Mouse (Mus musculus) lung, embryonic 16.5 days (tissue): Measurements from ENCODE around the gene Polr2a. TPM values are rescaled to one million over a fixed set of nuclear protein-coding genes. Genes with fewer than 3 reads are reported as not detected.

ENCODE experiments used
- ATAC-seq: fragments of 200-750 bp; cut with Nextera tagmentation; 2 replicates; pipeline ENCODE4 v1.8.0; 2017; ENCODE audit warnings: low read depth, mild to moderate bottlenecking, moderate library complexity
- H3K27ac ChIP-seq: fragments of 300-500 bp; sonication (generic); 2 replicates; pipeline ENCODE4 v1.5.1; 2014; ENCODE audit warnings: mild to moderate bottlenecking, control low read depth, low read length
- H3K27me3 ChIP-seq: fragments of 300-500 bp; sonication (generic); 2 replicates; pipeline ENCODE4 v1.6.1; 2014; ENCODE audit warnings: low read depth, low read length, mixed read lengths; ENCODE audit not compliant: control insufficient read depth, insufficient read depth
- H3K36me3 ChIP-seq: fragments of 300-500 bp; sonication (generic); 2 replicates; pipeline ENCODE4 v1.6.1; 2014; ENCODE audit warnings: low read length; ENCODE audit not compliant: control insufficient read depth, insufficient read depth
- H3K4me1 ChIP-seq: fragments of 300-500 bp; sonication (generic); replicated peaks from 2 replicates; pipeline ENCODE4 v1.6.1; 2014; ENCODE audit warnings: low read length, mixed read lengths; ENCODE audit not compliant: control insufficient read depth, insufficient read depth
- H3K4me2 ChIP-seq: fragments of 300-500 bp; sonication (generic); 2 replicates; pipeline ENCODE4 v1.6.1; 2014; ENCODE audit warnings: low read depth, low read length, control low read depth
- H3K4me3 ChIP-seq: fragments of 300-500 bp; sonication (generic); 2 replicates; pipeline ENCODE4 v1.5.1; 2014; ENCODE audit warnings: mild to moderate bottlenecking, low read length, control low read depth
- H3K9ac ChIP-seq: fragments of 300-500 bp; sonication (generic); 2 replicates; pipeline ENCODE4 v1.6.1; 2014; ENCODE audit warnings: low read length, control low read depth
- H3K9me3 ChIP-seq: fragments of 300-500 bp; sonication (generic); 2 replicates; pipeline ENCODE4 v1.6.1; 2016; ENCODE audit warnings: low read length; ENCODE audit not compliant: control insufficient read depth
- WGBS: fragments of 180-500 bp; shearing (Covaris S2); extraction: QIAGEN DNeasy Blood & Tissue Kit; methylation state at CpG from one replicate; pipeline ENCODE4 v1.1.7; 2014; 5-methylcytosine and 5-hydroxymethylcytosine counted together
- polyA plus RNA-seq: library from polyadenylated mRNA; unstranded; fragments of >200 nt; fragmentation: Nextera tagmentation; extraction: Ambion mirVana; gene quantifications from 2 replicates; pipeline ENCODE4 v1.2.1, GENCODE M21; 2015

The Polr2a gene
- polyA plus RNA-seq, 1 experiment from 2014 or later: 25.3 TPM

GRCm38 (mm10) chr11:69684128-69684745 lies 74.2 kb downstream of the Polr2a start:
- 80% methylated on average over 12 of the region's 12 CpGs for WGBS
- Histone ChIP-seq H3K27ac (peak overlapping the region; percentile 95; the same call in 1 of the 2 replicates), H3K9ac (no peak overlapping the region), H3K27me3 (no peaks in the 10 kb centered on the region), H3K36me3 (0 out of 2 replicates have a peak, but pooled peaks cover 2% of the 10 kb centered on the region), H3K4me3 (no peak overlapping the region), H3K4me1 (peaks cover 48% of the 10 kb centered on the region), H3K9me3 (no peaks in the 10 kb centered on the region), H3K4me2 (no peak overlapping the region)
- ATAC-seq: no peak

Other genes starting within 250 kb of the Polr2a start
- gene Dnah2, start 209.5 kb downstream of the Polr2a start, polyA plus RNA-seq: 1.9 TPM in 2 replicates
- 5.6 and 5.7 TPM in 2 replicates for gene Efnb3, start 198.4 kb downstream of the Polr2a start, polyA plus RNA-seq
- 26.2 and 29.2 TPM in 2 replicates for gene Wrap53, start 178.4 kb downstream of the Polr2a start, polyA plus RNA-seq
- 141 and 154 TPM in 2 replicates for gene Trp53, start 178.3 kb downstream of the Polr2a start, polyA plus RNA-seq
- gene Atp1b2, start 152.7 kb downstream of the Polr2a start, polyA plus RNA-seq: 10.5 and 12.7 TPM in 2 replicates
- 0.15 TPM in 1 of 2 replicates, not detected in the other for gene Shbg, start 140.7 kb downstream of the Polr2a start, polyA plus RNA-seq
- 15.2 and 19.2 TPM in 2 replicates for gene Sat2, start 136.6 kb downstream of the Polr2a start, polyA plus RNA-seq
- gene Fxr2, start 125.6 kb downstream of the Polr2a start, polyA plus RNA-seq: 22.2 and 22.6 TPM in 2 replicates
- gene Sox15, start 103.3 kb downstream of the Polr2a start, polyA plus RNA-seq: 0.54 TPM in 1 of 2 replicates, not detected in the other
- gene Mpdu1, start 96.0 kb downstream of the Polr2a start, polyA plus RNA-seq: 65.5 and 71.0 TPM in 2 replicates
- gene Cd68, start 92.5 kb downstream of the Polr2a start, polyA plus RNA-seq: 19.2 and 19.4 TPM in 2 replicates
- 539 and 624 TPM in 2 replicates for gene Eif4a1, start 86.2 kb downstream of the Polr2a start, polyA plus RNA-seq
- 69.3 and 70.6 TPM in 2 replicates for gene Senp3, start 76.6 kb downstream of the Polr2a start, polyA plus RNA-seq
- 0.89 and 1.2 TPM in 2 replicates for gene Tnfsf13, start 72.9 kb downstream of the Polr2a start, polyA plus RNA-seq
- 10.6 and 12.8 TPM in 2 replicates for gene Tnfsf12, start 62.8 kb downstream of the Polr2a start, polyA plus RNA-seq
- 5.0 and 5.4 TPM in 2 replicates for gene Tnfsfm13, start 62.5 kb downstream of the Polr2a start, polyA plus RNA-seq
- gene Slc35g3, start 3.3 kb upstream of the Polr2a start, polyA plus RNA-seq: 0.36 and 0.64 TPM in 2 replicates
- gene Zbtb4, start 7.3 kb upstream of the Polr2a start, polyA plus RNA-seq: 3.5 and 4.9 TPM in 2 replicates
- 18.6 and 20.7 TPM in 2 replicates for gene Chrnb1, start 37.3 kb upstream of the Polr2a start, polyA plus RNA-seq
- 1.0 and 1.7 TPM in 2 replicates for gene Fgf11, start 43.2 kb upstream of the Polr2a start, polyA plus RNA-seq
- 6.5 and 8.6 TPM in 2 replicates for gene Tmem102, start 47.0 kb upstream of the Polr2a start, polyA plus RNA-seq
- gene Gm39566, start 56.7 kb upstream of the Polr2a start, polyA plus RNA-seq: not detected in 2 replicates
- not detected in 2 replicates for gene Spem2, start 59.8 kb upstream of the Polr2a start, polyA plus RNA-seq
- not detected in 2 replicates for gene Spem1, start 63.5 kb upstream of the Polr2a start, polyA plus RNA-seq
- 4.4 and 5.0 TPM in 2 replicates for gene Nlgn2, start 79.1 kb upstream of the Polr2a start, polyA plus RNA-seq
- 443 and 452 TPM in 2 replicates for gene Tmem256, start 79.9 kb upstream of the Polr2a start, polyA plus RNA-seq
- 115 and 137 TPM in 2 replicates for gene Plscr3, start 87.7 kb upstream of the Polr2a start, polyA plus RNA-seq
- gene Tnk1, start 100.1 kb upstream of the Polr2a start, polyA plus RNA-seq: 10.8 and 11.8 TPM in 2 replicates
- gene Tmem95, start 119.4 kb upstream of the Polr2a start, polyA plus RNA-seq: not detected in 2 replicates
- gene Kctd11, start 122.8 kb upstream of the Polr2a start, polyA plus RNA-seq: 10.9 and 11.4 TPM in 2 replicates
- 2.1 and 3.8 TPM in 2 replicates for gene Acap1, start 136.9 kb upstream of the Polr2a start, polyA plus RNA-seq
- 7.9 and 8.6 TPM in 2 replicates for gene 2810408A11Rik, start 142.3 kb upstream of the Polr2a start, polyA plus RNA-seq
- 5.7 and 6.4 TPM in 2 replicates for gene Neurl4, start 142.4 kb upstream of the Polr2a start, polyA plus RNA-seq
- gene Gps2, start 155.3 kb upstream of the Polr2a start, polyA plus RNA-seq: 85.1 and 87.8 TPM in 2 replicates
- 1,390 and 1,410 TPM in 2 replicates for gene Eif5a, start 163.3 kb upstream of the Polr2a start, polyA plus RNA-seq
- 2.7 and 4.9 TPM in 2 replicates for gene Ybx2, start 177.2 kb upstream of the Polr2a start, polyA plus RNA-seq
- gene Slc2a4, start 189.6 kb upstream of the Polr2a start, polyA plus RNA-seq: 17.1 and 17.2 TPM in 2 replicates
- gene Cldn7, start 206.1 kb upstream of the Polr2a start, polyA plus RNA-seq: 172 and 202 TPM in 2 replicates
- gene Ctdnep1, start 222.5 kb upstream of the Polr2a start, polyA plus RNA-seq: 20.6 and 23.0 TPM in 2 replicates
- gene Elp5, start 223.9 kb upstream of the Polr2a start, polyA plus RNA-seq: 98.4 and 99.2 TPM in 2 replicates
- 515 and 536 TPM in 2 replicates for gene Gabarap, start 232.5 kb upstream of the Polr2a start, polyA plus RNA-seq
- 58.1 and 59.5 TPM in 2 replicates for gene Phf23, start 237.1 kb upstream of the Polr2a start, polyA plus RNA-seq
- 30.1 and 30.7 TPM in 2 replicates for gene Dvl2, start 242.0 kb upstream of the Polr2a start, polyA plus RNA-seq